Mouse (Mus musculus): Measurements from ENCODE around the gene Zbtb12.
A peak's percentile ranks its signal among the peaks of the same experiment; 100 is the strongest.
"Not testable (repeated sequence)": the region's sequence is repeated elsewhere in the genome, so short reads cannot be mapped to it uniquely, and the experiment has no call there.

Zbtb12 gene

GRCm38 (mm10) chr17:34881166-34881565 is 1.9 kb downstream of the Zbtb12 start:
- no peak for DNase-seq

GRCm38 (mm10) chr17:34881683-34882310 is 2.5 kb downstream of the Zbtb12 start, which contains the start of gene Gm20547:
TSS of gene Gm20547 (minus strand) at chr17:34882042.
- DNase-seq: no peak

GRCm38 (mm10) chr17:34883332-34883731 is 4.0 kb downstream of the Zbtb12 start:
- DNase-seq: no peak

- DNase-seq: no peak
Observed at GRCm38 (mm10) chr17:34884704-34885103, 5.4 kb downstream of the Zbtb12 start.

- no peak for DNase-seq
Observed at GRCm38 (mm10) chr17:34885615-34886014, 6.3 kb downstream of the Zbtb12 start.

GRCm38 (mm10) chr17:34887942-34888341 is 8.7 kb downstream of the Zbtb12 start:
- DNase-seq: no peak

- DNase-seq: no peak
Observed at GRCm38 (mm10) chr17:34890074-34890743, 10.9 kb downstream of the Zbtb12 start.

GRCm38 (mm10) chr17:34891377-34891776 is 12.1 kb downstream of the Zbtb12 start:
- no peak for DNase-seq

- no peak for DNase-seq
Observed at GRCm38 (mm10) chr17:34893072-34893824, 14.0 kb downstream of the Zbtb12 start.

- peak; percentile 94 for DNase-seq
Observed at GRCm38 (mm10) chr17:34894074-34894597, 14.9 kb downstream of the Zbtb12 start.

GRCm38 (mm10) chr17:34894801-34895530 is 15.7 kb downstream of the Zbtb12 start:
- peak; percentile 48 for DNase-seq

GRCm38 (mm10) chr17:34895724-34896123 is 16.4 kb downstream of the Zbtb12 start:
- DNase-seq: no peak

GRCm38 (mm10) chr17:34896366-34896765 is 17.1 kb downstream of the Zbtb12 start:
- DNase-seq: no peak

GRCm38 (mm10) chr17:34897373-34898159 is 18.3 kb downstream of the Zbtb12 start:
- peak; percentile 68 for DNase-seq

- peak; percentile 77 for DNase-seq
Observed at GRCm38 (mm10) chr17:34898160-34898586, 18.9 kb downstream of the Zbtb12 start, which contains the start of the genes C2 and Ehmt2. TSS of gene C2 (minus strand) at chr17:34898265. TSS of gene Ehmt2 (plus strand) at chr17:34898469.

GRCm38 (mm10) chr17:34898706-34899052 is 19.4 kb downstream of the Zbtb12 start:
- no peak for DNase-seq

GRCm38 (mm10) chr17:34899053-34899889 is 20.0 kb downstream of the Zbtb12 start:
- peak; percentile 22 for DNase-seq

GRCm38 (mm10) chr17:34899890-34900243 is 20.6 kb downstream of the Zbtb12 start:
- DNase-seq: no peak

- not testable (repeated sequence) for DNase-seq
Observed at GRCm38 (mm10) chr17:34900826-34901225, 21.5 kb downstream of the Zbtb12 start.

GRCm38 (mm10) chr17:34901948-34902347 is 22.7 kb downstream of the Zbtb12 start:
- not testable (repeated sequence) for DNase-seq

GRCm38 (mm10) chr17:34902895-34903294 is 23.6 kb downstream of the Zbtb12 start:
- no peak for DNase-seq
